Mouse (Mus musculus) spleen, postnatal 4 days (tissue): Measurements from ENCODE around the gene Dock7.

Source experiments
- DNase-seq, 2 experiments: peaks; one replicate each; pipeline ENCODE4 v3.0.0; 2022; ENCODE audit warnings: low spot score in 2 of 2

Dock7 gene

DNA sequence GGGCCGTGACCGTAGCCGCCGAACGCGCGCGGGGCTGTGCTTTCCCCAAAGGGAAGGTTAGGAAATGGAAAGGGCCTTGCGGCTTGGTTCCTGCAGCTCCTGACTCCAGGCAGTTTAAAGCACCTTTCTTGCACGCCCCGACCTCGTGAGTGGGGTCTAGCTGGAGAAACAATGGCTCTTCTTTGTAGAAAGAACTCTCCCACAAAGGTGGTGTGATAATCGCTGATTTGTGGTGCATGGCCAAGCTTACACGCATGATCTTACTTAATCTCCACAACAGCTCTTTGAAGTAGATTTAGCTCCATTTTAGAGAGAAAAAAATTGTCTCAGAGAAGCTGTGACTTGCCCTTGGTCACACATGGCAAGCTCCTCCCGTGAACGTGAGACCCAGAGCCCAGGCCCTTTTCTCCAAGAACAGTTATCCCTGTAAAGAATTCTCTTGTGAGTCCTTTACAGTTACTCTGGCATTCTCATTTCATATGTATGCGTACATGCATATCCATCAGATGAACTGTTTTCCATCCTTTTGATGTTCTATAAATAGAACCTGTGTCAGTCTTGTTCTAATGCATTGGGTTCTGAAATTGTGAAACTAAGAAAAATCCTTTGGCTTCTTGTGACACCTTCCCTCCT lies 524 bp upstream of the Dock7 start:
- DNase-seq: no peak

DNA sequence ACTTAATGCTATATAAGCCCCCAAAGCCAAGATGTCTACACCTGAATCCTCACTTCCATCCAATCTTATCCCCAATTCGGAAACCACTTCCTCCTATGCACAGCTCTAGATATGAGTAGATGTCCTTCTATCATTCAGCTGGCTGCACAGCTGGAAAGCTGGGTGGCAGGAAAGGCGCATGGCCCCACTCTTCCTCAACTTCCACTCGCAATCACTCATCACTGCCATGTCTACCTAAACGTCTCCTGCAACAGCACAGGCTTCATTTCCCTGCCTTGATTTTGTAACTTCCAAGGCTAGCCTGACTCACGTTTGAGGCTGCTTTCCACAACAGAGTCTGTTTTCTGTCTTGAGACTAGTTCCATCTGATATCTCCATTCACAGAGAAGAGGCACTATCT lies 1.7 kb downstream of the Dock7 start:
- DNase-seq: no peak

GRCm38 (mm10) chr4:99115797-99116196 lies 4.9 kb downstream of the Dock7 start:
- no peak for DNase-seq

DNA sequence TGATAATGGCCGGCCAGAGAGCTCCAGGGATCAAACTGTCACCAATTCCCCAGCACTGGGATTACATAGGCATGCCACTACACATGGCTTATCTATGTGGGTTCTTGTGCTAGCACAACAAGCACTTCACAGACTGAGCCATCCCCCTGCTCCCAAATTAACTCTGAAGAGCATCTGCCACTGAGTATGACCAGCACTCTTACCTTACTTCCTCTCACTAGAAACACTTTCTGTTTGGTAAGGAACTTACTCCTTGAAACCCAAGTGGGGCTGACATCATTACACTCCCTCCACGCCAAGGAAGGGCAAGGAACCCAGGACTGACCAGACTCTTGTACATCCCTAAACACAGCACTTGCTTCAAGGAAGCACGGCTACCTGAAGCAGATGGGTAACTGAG lies 9.0 kb downstream of the Dock7 start:
- no peak for DNase-seq

GRCm38 (mm10) chr4:99108817-99109216 lies 11.9 kb downstream of the Dock7 start:
- no peak for DNase-seq

DNA sequence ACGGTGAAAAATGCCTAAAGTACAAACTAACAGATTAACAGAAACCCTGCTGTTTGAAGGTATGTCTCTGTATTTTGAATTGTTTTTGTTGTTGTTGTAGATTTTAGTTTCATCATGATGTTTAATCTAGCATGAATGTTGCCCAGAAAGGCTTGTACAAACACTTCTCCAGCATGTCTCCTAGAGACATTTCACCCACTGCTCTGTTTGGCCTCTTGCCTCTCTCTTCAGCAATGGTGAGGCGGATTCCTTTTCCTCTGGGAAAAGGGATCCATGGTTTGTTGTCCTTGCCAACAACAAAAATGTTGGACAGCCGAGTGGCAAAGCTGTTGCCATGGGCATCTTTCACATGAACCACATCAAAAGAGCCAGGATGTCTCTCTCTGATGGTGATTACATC lies 17.9 kb downstream of the Dock7 start:
- DNase-seq: no peak

DNA sequence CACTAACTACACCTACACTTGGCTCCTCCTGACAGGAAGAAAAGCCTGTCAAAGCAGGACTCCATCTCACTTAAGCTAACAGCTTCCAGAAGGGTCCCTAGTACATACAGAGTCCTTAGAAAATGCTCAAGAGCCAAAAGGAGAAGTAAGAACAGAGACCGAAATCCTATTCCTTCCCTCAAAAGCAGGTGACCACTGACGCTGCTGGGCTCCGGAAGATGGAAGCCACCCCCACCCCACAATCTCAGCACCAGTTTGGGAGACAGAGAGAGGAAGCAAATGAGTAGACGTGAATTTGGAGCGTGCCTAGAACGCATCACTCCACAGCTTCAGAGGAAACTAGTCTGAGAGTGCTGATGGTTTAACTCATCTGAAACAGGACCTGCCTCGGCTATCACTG lies 20.0 kb downstream of the Dock7 start:
- no peak for DNase-seq

GRCm38 (mm10) chr4:99091777-99092176 lies 28.9 kb downstream of the Dock7 start:
- no peak for DNase-seq

- no peak for DNase-seq
Measured at GRCm38 (mm10) chr4:99091151-99091701, 29.5 kb downstream of the Dock7 start.

DNA sequence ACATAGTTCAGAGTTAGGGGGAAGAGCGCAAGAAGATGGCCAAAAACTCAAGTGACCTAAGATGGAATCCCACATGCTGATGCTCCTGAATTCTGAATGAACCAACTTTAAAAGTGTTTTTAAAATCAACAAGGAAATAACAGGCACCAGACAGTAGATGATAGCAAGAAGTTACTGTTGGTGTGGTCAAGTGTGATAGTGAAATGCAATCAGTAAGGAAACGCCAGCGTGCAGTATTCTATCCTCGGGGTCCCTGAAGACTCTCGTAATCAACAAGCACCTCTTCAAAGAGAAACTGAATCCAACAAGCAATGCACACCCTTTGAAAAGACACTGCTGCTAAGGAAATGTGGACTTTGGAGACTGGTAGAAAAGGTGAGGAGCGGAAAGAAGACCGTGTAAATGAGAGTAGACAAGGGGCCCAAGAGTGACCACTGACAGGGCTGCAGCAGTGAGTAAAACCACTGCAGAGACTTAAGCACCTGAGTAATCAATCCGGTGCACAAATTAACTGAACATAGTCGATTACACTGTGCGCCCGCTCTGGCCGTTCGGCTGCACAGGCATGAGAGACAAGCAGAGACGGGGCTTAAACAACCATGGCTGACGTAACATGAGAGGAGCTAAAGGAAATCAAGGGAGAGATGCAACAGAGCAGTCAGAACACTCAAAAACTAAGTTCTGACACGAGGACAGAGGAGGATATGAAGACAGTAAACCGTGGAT lies 32.8 kb downstream of the Dock7 start:
- DNase-seq: no peak

DNA sequence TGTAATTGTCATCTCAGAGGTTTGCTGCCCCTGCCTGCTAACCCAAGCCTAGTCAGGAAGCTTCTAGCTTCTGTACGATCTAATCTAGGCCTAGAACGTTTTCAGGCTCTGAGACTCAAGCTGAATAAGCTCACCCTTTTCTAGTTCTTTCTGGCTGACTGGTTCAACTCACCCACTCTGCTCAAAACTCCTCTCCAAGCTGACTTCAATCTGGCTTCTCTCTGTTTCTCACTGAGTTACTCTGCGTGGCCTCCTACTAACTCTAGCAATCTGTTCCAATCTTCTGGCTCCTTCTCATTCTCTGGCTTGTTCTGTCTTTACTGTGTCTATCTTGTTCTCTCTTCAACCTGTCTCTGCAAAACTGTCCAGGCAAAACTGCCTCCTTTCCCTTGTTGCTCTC lies 36.9 kb downstream of the Dock7 start:
- DNase-seq: no peak

- no peak for DNase-seq
Measured at GRCm38 (mm10) chr4:99081169-99081568, 39.5 kb downstream of the Dock7 start.

GRCm38 (mm10) chr4:99078005-99078404 lies 42.7 kb downstream of the Dock7 start:
- no peak for DNase-seq

- DNase-seq: no peak
Measured at GRCm38 (mm10) chr4:99068806-99069205, 51.9 kb downstream of the Dock7 start.

- DNase-seq: no peak
Measured at GRCm38 (mm10) chr4:99064524-99064923, 56.2 kb downstream of the Dock7 start.

GRCm38 (mm10) chr4:99048581-99048980 lies 72.1 kb downstream of the Dock7 start:
- DNase-seq: no peak

GRCm38 (mm10) chr4:99046471-99046870 lies 74.2 kb downstream of the Dock7 start:
- DNase-seq: no peak

DNA sequence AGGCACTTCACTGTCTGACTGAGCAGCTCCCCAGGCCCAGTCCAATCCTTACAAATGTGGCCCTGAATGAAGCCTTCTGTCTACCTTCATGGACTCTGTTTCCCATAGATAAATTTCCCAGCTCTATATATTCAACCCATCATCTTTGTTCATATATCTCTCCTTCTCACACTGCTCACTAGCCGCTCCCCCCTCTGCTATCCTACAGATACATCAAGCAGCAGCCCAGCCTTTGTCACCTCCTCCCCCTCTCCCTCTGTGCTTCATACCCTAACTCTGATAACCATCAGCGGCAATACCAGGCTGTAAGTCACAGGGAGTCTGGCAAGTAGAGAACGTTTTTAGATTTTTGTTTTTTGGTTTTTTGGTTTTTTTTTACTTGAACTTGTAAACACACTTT lies 75.9 kb downstream of the Dock7 start:
- DNase-seq: no peak

- DNase-seq: no peak
Measured at GRCm38 (mm10) chr4:99032921-99033320, 87.8 kb downstream of the Dock7 start.

GRCm38 (mm10) chr4:99030686-99031085 lies 90.0 kb downstream of the Dock7 start, which contains the start of gene Angptl3:
Gene Angptl3, plus strand, starts transcription at chr4:99030954.
- DNase-seq: no peak

GRCm38 (mm10) chr4:99028377-99028776 lies 92.3 kb downstream of the Dock7 start:
- no peak for DNase-seq

DNA sequence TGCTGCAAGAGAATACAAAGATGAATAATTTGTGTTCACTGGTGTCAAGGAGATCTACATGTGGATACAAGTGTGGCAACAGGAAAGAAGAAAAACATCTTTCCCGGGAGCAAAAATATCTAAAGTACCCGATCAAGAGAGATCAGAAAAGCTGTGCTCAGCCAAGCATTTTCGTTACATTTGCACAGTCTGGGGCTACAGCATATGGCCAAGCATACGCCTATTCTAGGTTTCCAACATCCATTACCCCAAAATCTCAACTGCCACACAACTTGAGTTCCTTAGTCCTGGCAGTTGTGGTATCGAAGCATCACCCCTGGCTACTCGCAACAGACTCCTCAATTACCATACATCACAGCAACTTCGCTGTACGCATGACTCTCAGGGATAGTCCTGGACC lies 98.5 kb downstream of the Dock7 start:
- no peak for DNase-seq

GRCm38 (mm10) chr4:99011039-99011438 lies 109.7 kb downstream of the Dock7 start:
- DNase-seq: no peak
